Mouse (Mus musculus) intestine, postnatal 0 days (tissue): ENCODE results near the gene Ndufs5. TPM values are rescaled to one million over a fixed set of nuclear protein-coding genes. Genes with fewer than 3 reads are reported as not detected.

Source experiments
- ATAC-seq: fragments of 200-750 bp; cut with Nextera tagmentation; 2 replicates; pipeline ENCODE4 v1.8.0; 2017; ENCODE audit warnings: mild to moderate bottlenecking, moderate TSS enrichment, moderate library complexity
- H3K27ac ChIP-seq: fragments of 300-500 bp; sonication (generic); 2 replicates; pipeline ENCODE4 v1.5.1; 2014; ENCODE audit warnings: mild to moderate bottlenecking, low read depth, low read length, moderate library complexity
- H3K27me3 ChIP-seq: fragments of 300-500 bp; sonication (generic); replicated peaks from 2 replicates; pipeline ENCODE4 v1.6.1; 2014; ENCODE audit warnings: low read length, mixed read lengths; ENCODE audit not compliant: control insufficient read depth, insufficient read depth
- H3K36me3 ChIP-seq: fragments of 300-500 bp; sonication (generic); 2 replicates; pipeline ENCODE4 v1.6.1; 2014; ENCODE audit warnings: mild to moderate bottlenecking, moderate library complexity; ENCODE audit not compliant: control insufficient read depth, insufficient read depth
- H3K4me1 ChIP-seq: fragments of 300-500 bp; sonication (generic); replicated peaks from 2 replicates; pipeline ENCODE4 v1.6.1; 2014; ENCODE audit warnings: antibody characterized with exemption, low read length, mixed read lengths; ENCODE audit not compliant: control insufficient read depth, insufficient read depth
- H3K4me2 ChIP-seq: fragments of 300-500 bp; sonication (generic); replicated peaks from 2 replicates; pipeline ENCODE4 v1.6.1; 2014; ENCODE audit warnings: low read depth, mild to moderate bottlenecking, moderate library complexity
- H3K4me3 ChIP-seq: fragments of 300-500 bp; sonication (generic); 2 replicates; pipeline ENCODE4 v1.5.1; 2014; ENCODE audit warnings: low read depth, low read length
- H3K9ac ChIP-seq: fragments of 300-500 bp; sonication (generic); 2 replicates; pipeline ENCODE4 v1.6.1; 2014; ENCODE audit warnings: mild to moderate bottlenecking, low read depth, low read length
- H3K9me3 ChIP-seq: fragments of 300-500 bp; sonication (generic); 2 replicates; pipeline ENCODE4 v1.6.1; 2016; ENCODE audit warnings: mixed run types; ENCODE audit not compliant: control insufficient read depth
- CTCF ChIP-seq: sonication (generic); IDR thresholded peaks from 2 replicates; pipeline ENCODE4 v1.5.1; 2016; ENCODE audit warnings: low read depth, mild to moderate bottlenecking, control low read depth, antibody characterized with exemption, moderate library complexity
- WGBS: fragments of 180-500 bp; shearing (Covaris S2); extraction: QIAGEN DNeasy Blood & Tissue Kit; methylation state at CpG from one replicate; pipeline ENCODE4 v1.1.7; 2014; 5-methylcytosine and 5-hydroxymethylcytosine counted together
- polyA plus RNA-seq: library from polyadenylated mRNA; unstranded; fragments of >200 nt; fragmentation: Nextera tagmentation; extraction: Ambion mirVana; gene quantifications from 2 replicates; pipeline ENCODE4 v1.2.1, GENCODE M21; 2015

Ndufs5 gene
- polyA plus RNA-seq, 1 experiment from 2014 or later, result 395 TPM

- Histone ChIP-seq H3K27me3 (no peaks in the 10 kb centered on the region), H3K4me3 (no peak overlapping the region), H3K36me3 (no peaks in the 10 kb centered on the region), H3K4me2 (no peak overlapping the region), H3K4me1 (no peaks in the 10 kb centered on the region), H3K27ac (no peak overlapping the region), H3K9ac (no peak overlapping the region), H3K9me3 (no peaks in the 10 kb centered on the region)
- TF ChIP-seq CTCF, result peak; percentile 99
- no peak for ATAC-seq
- WGBS, result 56% methylated on average over 1 of the region's 1 CpGs
Measured at GRCm38 (mm10) chr4:123667260-123667867, 50.6 kb downstream of the Ndufs5 start.

- no peaks in the 10 kb centered on the region for H3K4me1 ChIP-seq
- no peaks in the 10 kb centered on the region for H3K9me3 ChIP-seq
- WGBS, result 81% methylated on average over 1 of the region's 1 CpGs
- TF ChIP-seq CTCF, result no peak
- H3K36me3 ChIP-seq, result no peaks in the 10 kb centered on the region
- no peak overlapping the region for H3K27ac ChIP-seq
- no peaks in the 10 kb centered on the region for H3K27me3 ChIP-seq
- ATAC-seq, result no peak
- H3K4me3 ChIP-seq, result no peak overlapping the region
- no peak overlapping the region for H3K9ac ChIP-seq
- H3K4me2 ChIP-seq, result no peak overlapping the region
Measured at GRCm38 (mm10) chr4:123666517-123666916, 51.5 kb downstream of the Ndufs5 start.

GRCm38 (mm10) chr4:123665681-123666278 is 52.2 kb downstream of the Ndufs5 start:
- Histone ChIP-seq H3K27ac (peak overlapping the region; percentile 96; the same call in 1 of the 2 replicates), H3K9me3 (no peaks in the 10 kb centered on the region), H3K4me2 (peak overlapping the region; percentile 97), H3K27me3 (no peaks in the 10 kb centered on the region), H3K9ac (peak overlapping the region; percentile 95; the same call in 1 of the 2 replicates), H3K4me3 (peak overlapping the region; percentile 82), H3K4me1 (no peaks in the 10 kb centered on the region), H3K36me3 (no peaks in the 10 kb centered on the region)
- ATAC-seq, result no peak
- TF ChIP-seq CTCF, result no peak
- 44% methylated on average over 11 of the region's 11 CpGs for WGBS

GRCm38 (mm10) chr4:123664951-123665661 is 52.9 kb downstream of the Ndufs5 start:
- peak; percentile 48 for ATAC-seq
- H3K4me2 ChIP-seq, result peak overlapping the region; percentile 97
- peak overlapping the region; percentile 82 for H3K4me3 ChIP-seq
- peak overlapping the region; percentile 96 for H3K27ac ChIP-seq
- H3K36me3 ChIP-seq, result no peaks in the 10 kb centered on the region
- H3K9me3 ChIP-seq, result no peaks in the 10 kb centered on the region
- no peaks in the 10 kb centered on the region for H3K4me1 ChIP-seq
- peak; percentile 15; the same call in 1 of the 2 replicates for TF ChIP-seq CTCF
- no peaks in the 10 kb centered on the region for H3K27me3 ChIP-seq
- under 1% methylated on average over 56 of the region's 58 CpGs for WGBS
- H3K9ac ChIP-seq, result peak overlapping the region; percentile 95

GRCm38 (mm10) chr4:123664021-123664950 is 53.7 kb downstream of the Ndufs5 start:
- no peaks in the 10 kb centered on the region for H3K9me3 ChIP-seq
- peak; percentile 77 for ATAC-seq
- under 1% methylated on average over 88 of the region's 125 CpGs for WGBS
- H3K4me1 ChIP-seq, result no peaks in the 10 kb centered on the region
- H3K27ac ChIP-seq, result peak overlapping the region; percentile 96
- H3K4me3 ChIP-seq, result peak overlapping the region; percentile 82
- no peaks in the 10 kb centered on the region for H3K36me3 ChIP-seq
- no peak for TF ChIP-seq CTCF
- peak overlapping the region; percentile 95 for H3K9ac ChIP-seq
- H3K27me3 ChIP-seq, result no peaks in the 10 kb centered on the region
- peak overlapping the region; percentile 97 for H3K4me2 ChIP-seq
